8 mouse cellular contexts compared by ENCODE assay signal in genomic region chr13:14063942-14064271, GRCm38 (mm10). TPM values are rescaled to one million over a fixed set of nuclear protein-coding genes. Genes with fewer than 3 reads are reported as not detected.
A peak's percentile ranks its signal among the peaks of the same experiment; 100 is the strongest.
DNase-seq lines count a peak whose midpoint lies in the region; ATAC-seq lines count a peak whose summit lies in the region.

No protein-coding gene starts in this region.

- no peak for DNase-seq in kidney, postnatal 4 days
- DNase-seq in hindbrain, embryonic 14.5 days (ENCODE audit: low spot score): no peak
- no peak for DNase-seq in midbrain, embryonic 14.5 days
- DNase-seq in adrenal gland, adult 8-10 months: no peak
- DNase-seq in layer of hippocampus, postnatal 36 days: no peak
- no peak for DNase-seq in spleen, postnatal 10 days (ENCODE audit: low spot score in 2 of 2)

- ATAC-seq in kidney, embryonic 16.5 days (ENCODE audit: low FRiP score, low TSS enrichment): peak; percentile 40
- ATAC-seq in hindbrain, embryonic 14.5 days (ENCODE audit: low FRiP score): peak; percentile 45; the same call in 1 of the 2 replicates
- peak; percentile 49 for ATAC-seq in midbrain, embryonic 14.5 days (ENCODE audit: low FRiP score, low TSS enrichment)

- WGBS in kidney, embryonic 16.5 days: 0% methylated on average over 31 of the region's 31 CpGs
- WGBS in hindbrain, embryonic 14.5 days: 1% methylated on average over 28 of the region's 31 CpGs
- 0% methylated on average over 21 of the region's 31 CpGs for WGBS in midbrain, embryonic 14.5 days

- H3K9ac ChIP-seq in kidney, embryonic 16.5 days (replicated peaks; ENCODE audit: low read length): peak overlapping the region; percentile 100
- peak overlapping the region; percentile 93 for H3K9ac ChIP-seq in hindbrain, embryonic 14.5 days
- H3K9ac ChIP-seq in midbrain, embryonic 14.5 days (replicated peaks; ENCODE audit: low read length): peak overlapping the region; percentile 98

- no peaks in the 10 kb centered on the region for H3K9me3 ChIP-seq in kidney, embryonic 16.5 days (ENCODE audit: low read length)
- H3K9me3 ChIP-seq in hindbrain, embryonic 14.5 days (ENCODE audit: control insufficient read depth, low read length): no peaks in the 10 kb centered on the region
- H3K9me3 ChIP-seq in midbrain, embryonic 14.5 days (ENCODE audit: control insufficient read depth, low read length): no peaks in the 10 kb centered on the region

- peak overlapping the region; percentile 98 for H3K27ac ChIP-seq in kidney, embryonic 16.5 days (ENCODE audit: low read length)
- H3K27ac ChIP-seq in brown adipose tissue, adult 24 weeks (replicated peaks; ENCODE audit: low read depth, low read length): peak overlapping the region; percentile 57
- H3K27ac ChIP-seq in hindbrain, embryonic 14.5 days: peak overlapping the region; percentile 94
- peak overlapping the region; percentile 97 for H3K27ac ChIP-seq in midbrain, embryonic 14.5 days (replicated peaks; ENCODE audit: low read depth, low read length)

- H3K27me3 ChIP-seq in kidney, embryonic 16.5 days (ENCODE audit: insufficient read depth, low read length): no peaks in the 10 kb centered on the region
- no peaks in the 10 kb centered on the region for H3K27me3 ChIP-seq in hindbrain, embryonic 14.5 days (ENCODE audit: control insufficient read depth, insufficient read depth, low read length)
- no peaks in the 10 kb centered on the region for H3K27me3 ChIP-seq in midbrain, embryonic 14.5 days (ENCODE audit: control insufficient read depth, insufficient read depth, low read length)

- peak overlapping the region; percentile 83 for H3K4me3 ChIP-seq in kidney, embryonic 16.5 days (ENCODE audit: low read length)
- H3K4me3 ChIP-seq in brown adipose tissue, adult 24 weeks (ENCODE audit: insufficient read depth, low read depth, low read length): peak overlapping the region; percentile 93
- peak overlapping the region; percentile 86 for H3K4me3 ChIP-seq in hindbrain, embryonic 14.5 days (replicated peaks; ENCODE audit: low read length)
- peak overlapping the region; percentile 99 for H3K4me3 ChIP-seq in midbrain, embryonic 14.5 days (replicated peaks; ENCODE audit: low read depth, low read length)

- H3K4me2 ChIP-seq in kidney, embryonic 16.5 days (replicated peaks; ENCODE audit: low read depth, low read length): peak overlapping the region; percentile 66; the same call in 1 of the 2 replicates
- H3K4me2 ChIP-seq in hindbrain, embryonic 14.5 days (replicated peaks): peak overlapping the region; percentile 83
- H3K4me2 ChIP-seq in midbrain, embryonic 14.5 days (ENCODE audit: low read length): peak overlapping the region; percentile 78

- H3K4me1 ChIP-seq in kidney, embryonic 16.5 days (ENCODE audit: insufficient read depth, low read length): peaks cover 19% of the 10 kb centered on the region
- H3K4me1 ChIP-seq in brown adipose tissue, adult 24 weeks (ENCODE audit: control insufficient read depth, insufficient read depth, insufficient read length, low read length): no peaks in the 10 kb centered on the region
- peaks cover 26% of the 10 kb centered on the region for H3K4me1 ChIP-seq in hindbrain, embryonic 14.5 days (replicated peaks; ENCODE audit: control insufficient read depth, insufficient read depth, low read length)
- peaks cover 28% of the 10 kb centered on the region for H3K4me1 ChIP-seq in midbrain, embryonic 14.5 days (ENCODE audit: control insufficient read depth, insufficient read depth, low read length)

- 0 out of 2 replicates have a peak, but pooled peaks cover 5% of the 10 kb centered on the region for H3K36me3 ChIP-seq in kidney, embryonic 16.5 days (ENCODE audit: insufficient read depth, low read length)
- peaks cover 18% of the 10 kb centered on the region for H3K36me3 ChIP-seq in hindbrain, embryonic 14.5 days (replicated peaks; ENCODE audit: control insufficient read depth, insufficient read depth)
- peaks cover 14% of the 10 kb centered on the region; the same call in 1 of the 2 replicates for H3K36me3 ChIP-seq in midbrain, embryonic 14.5 days (ENCODE audit: control insufficient read depth, insufficient read depth, low read length)

RNA-seq across cellular contexts. Expression of gene Ggps1, which starts 0.6 kb away (rescaled TPM):
- polyA plus RNA-seq in kidney, embryonic 16.5 days (2015; fragmentation: Nextera tagmentation; extraction: Ambion mirVana): 51.6 and 52.2 TPM in 2 replicates
- 28.9 and 45.6 TPM in 2 replicates for polyA plus RNA-seq in brown adipose tissue, adult 24 weeks (2012; ENCODE audit: insufficient read depth, insufficient read length, missing spikeins)
- polyA plus RNA-seq in hindbrain, embryonic 14.5 days (2014; fragmentation: Nextera tagmentation; extraction: Ambion mirVana): 87.9 and 88.6 TPM in 2 replicates
- 75.7 and 97.1 TPM in 2 replicates for polyA plus RNA-seq in midbrain, embryonic 14.5 days (2014; fragmentation: Nextera tagmentation; extraction: Ambion mirVana)
- 10 to 100 TPM; 38.3 to 58.2 (median 43.5) TPM for total RNA-seq in adrenal gland, adult 8-10 months (2022)
- 10 to 100 TPM; 59.3 to 62.8 TPM for total RNA-seq in layer of hippocampus, postnatal 36 days (2021)

RNA-seq across cellular contexts. Expression of gene Arid4b, which starts 0.9 kb away (rescaled TPM):
- 62.7 and 66.8 TPM in 2 replicates for polyA plus RNA-seq in kidney, embryonic 16.5 days (2015; fragmentation: Nextera tagmentation; extraction: Ambion mirVana)
- 9.4 and 9.7 TPM in 2 replicates for polyA plus RNA-seq in brown adipose tissue, adult 24 weeks (2012; ENCODE audit: insufficient read depth, insufficient read length, missing spikeins)
- polyA plus RNA-seq in hindbrain, embryonic 14.5 days (2014; fragmentation: Nextera tagmentation; extraction: Ambion mirVana): 62.6 and 65.8 TPM in 2 replicates
- polyA plus RNA-seq in midbrain, embryonic 14.5 days (2014; fragmentation: Nextera tagmentation; extraction: Ambion mirVana): 73.8 and 82.4 TPM in 2 replicates
- total RNA-seq in adrenal gland, adult 8-10 months (2022): 10 to 100 TPM; 35.2 to 54.4 (median 42.0) TPM
- 10 to 100 TPM; 49.9 to 56.4 TPM for total RNA-seq in layer of hippocampus, postnatal 36 days (2021)

RNA-seq across cellular contexts. Expression of gene Tbce, which starts 24.5 kb away (rescaled TPM):
- polyA plus RNA-seq in kidney, embryonic 16.5 days (2015; fragmentation: Nextera tagmentation; extraction: Ambion mirVana): 58.1 and 59.4 TPM in 2 replicates
- 22.9 and 29.5 TPM in 2 replicates for polyA plus RNA-seq in brown adipose tissue, adult 24 weeks (2012; ENCODE audit: insufficient read depth, insufficient read length, missing spikeins)
- polyA plus RNA-seq in hindbrain, embryonic 14.5 days (2014; fragmentation: Nextera tagmentation; extraction: Ambion mirVana): 108 and 111 TPM in 2 replicates
- polyA plus RNA-seq in midbrain, embryonic 14.5 days (2014; fragmentation: Nextera tagmentation; extraction: Ambion mirVana): 106 and 107 TPM in 2 replicates
- total RNA-seq in adrenal gland, adult 8-10 months (2022): 10 to 100 TPM; 40.3 to 86.9 (median 59.4) TPM
- total RNA-seq in layer of hippocampus, postnatal 36 days (2021): 10 to 100 TPM; 72.7 to 79.5 TPM
